Mouse (Mus musculus): ENCODE data around the gene Ccdc65. TPM values are rescaled to one million over a fixed set of nuclear protein-coding genes. Genes with fewer than 3 reads are reported as not detected.

Gene Ccdc65
- total and polyA plus RNA-seq, 3 experiments = 0.13 TPM; not detected in 2

- TF ChIP-seq MYB (IDR thresholded peaks at IDR 0.05; ENCODE audit: low read depth, low read length) = no peak; the same call in 1 of the 2 replicates
- TF ChIP-seq TCF12 (IDR thresholded peaks at IDR 0.05; ENCODE audit: low read depth, low read length) = peak; percentile 84
- TF ChIP-seq ETS1 (IDR thresholded peaks at IDR 0.05; ENCODE audit: low read depth, low read length) = no peak; the same call in 1 of the 2 replicates
- peak; percentile 62; the same call in 1 of the 2 replicates for TF ChIP-seq MAZ (IDR thresholded peaks at IDR 0.05; ENCODE audit: low read depth, low read length)
- peak; percentile 72 for TF ChIP-seq ZMIZ1 (IDR thresholded peaks at IDR 0.05; ENCODE audit: low read depth, low read length)
These were observed 45.2 kb upstream of the Ccdc65 start, which contains the start of gene Ddx23 (continued) for GRCm38 (mm10) chr15:98662567-98663545.

- H3K9me3 ChIP-seq (replicated peaks; ENCODE audit: insufficient read depth, low read length) = no peaks in the 10 kb centered on the region
- peak overlapping the region; percentile 46 for H3K9ac ChIP-seq (ENCODE audit: control insufficient read depth, low read depth, low read length, poor library complexity, severe bottlenecking)
- peaks cover 0 to 16% of the 10 kb centered on the region in 2 experiments; a peak in 2 of 4 replicates for H3K36me3 ChIP-seq (ENCODE audit: control insufficient read depth in 1 of 2, insufficient read depth in 2 of 2, low read length in 2 of 2)
- peak overlapping the region; percentile 74 to 83 for H3K4me3 ChIP-seq (ENCODE audit: control insufficient read depth in 1 of 2, insufficient read depth in 1 of 2, low read depth in 2 of 2, low read length in 2 of 2)
- peaks cover 28% of the 10 kb centered on the region for H3K79me2 ChIP-seq (ENCODE audit: control insufficient read depth, insufficient read depth, low read length, poor library complexity)
- H3K27me3 ChIP-seq (ENCODE audit: control insufficient read depth in 1 of 2, insufficient read depth in 2 of 2, low read length in 2 of 2) = no peaks in the 10 kb centered on the region
- peaks cover 8 to 12% of the 10 kb centered on the region in 2 experiments; a peak in 3 of 4 replicates for H3K4me1 ChIP-seq (ENCODE audit: control insufficient read depth in 1 of 2, insufficient read depth in 2 of 2, low read length in 2 of 2)
- DNase-seq (ENCODE audit: low read depth, low spot score) = peak; percentile 90
- peak overlapping the region; percentile 49 for H3K27ac ChIP-seq (ENCODE audit: control insufficient read depth, low read depth, low read length)
- TF ChIP-seq MAX (IDR thresholded peaks at IDR 0.05; ENCODE audit: low read length) (peak; percentile 55; the same call in 1 of the 2 replicates), ETS1 (IDR thresholded peaks at IDR 0.05; ENCODE audit: low read depth, low read length) (0 out of 2 replicates have a peak, but pooled peaks have one; percentile 26), MEF2A (IDR thresholded peaks at IDR 0.05; ENCODE audit: extremely low read depth, insufficient replicate concordance, low read depth, low read length, poor library complexity, severe bottlenecking) (no peak), HCFC1 (IDR thresholded peaks at IDR 0.05; ENCODE audit: low read depth, low read length) (peak; percentile 69), BHLHE40 (IDR thresholded peaks at IDR 0.05; ENCODE audit: borderline replicate concordance, low read depth, low read length) (0 out of 2 replicates have a peak, but pooled peaks have one; percentile 9), NRF1 (IDR thresholded peaks at IDR 0.05; ENCODE audit: insufficient read depth, low read depth, low read length, poor library complexity, severe bottlenecking) (peak; percentile 67), NELFE (IDR thresholded peaks at IDR 0.05; ENCODE audit: low read depth, low read length) (no peak), ZC3H11A (IDR thresholded peaks at IDR 0.05; ENCODE audit: low read depth, low read length) (peak; percentile 66), ELF1 (IDR thresholded peaks at IDR 0.05; ENCODE audit: low read depth, low read length) (no peak), TBP (IDR thresholded peaks at IDR 0.05; ENCODE audit: low read depth, low read length) (peak; percentile 71; the same call in 1 of the 2 replicates), RAD21 (IDR thresholded peaks at IDR 0.05; ENCODE audit: low read depth, low read length) (peak; percentile 88), CHD2 (IDR thresholded peaks at IDR 0.05; ENCODE audit: low read length) (no peak), POLR2AphosphoS5 (IDR thresholded peaks at IDR 0.05; ENCODE audit: borderline replicate concordance, low read depth, low read length) (no peak), MAZ (IDR thresholded peaks at IDR 0.05; ENCODE audit: low read depth, low read length) (peak; percentile 74), E2F4 (IDR thresholded peaks at IDR 0.05; ENCODE audit: borderline replicate concordance, low read depth, low read length) (no peak), ZMIZ1 (IDR thresholded peaks at IDR 0.05; ENCODE audit: low read depth, low read length) (no peak), TAL1 (IDR thresholded peaks at IDR 0.05; ENCODE audit: low read length) (no peak), TCF12 (IDR thresholded peaks at IDR 0.05; ENCODE audit: low read depth, low read length) (peak; percentile 35; the same call in 1 of the 2 replicates), SMC3 (IDR thresholded peaks at IDR 0.05; ENCODE audit: low read depth, low read length) (peak; percentile 78), USF2 (IDR thresholded peaks at IDR 0.05; ENCODE audit: borderline replicate concordance in 1 of 2, insufficient read depth in 1 of 2, low read depth in 1 of 2, low read length in 2 of 2) (no peak), USF1 (IDR thresholded peaks at IDR 0.05; ENCODE audit: low read depth, low read length) (no peak), MAFK (IDR thresholded peaks at IDR 0.05; ENCODE audit: borderline replicate concordance, low read depth, low read length) (no peak), UBTF (IDR thresholded peaks at IDR 0.05; ENCODE audit: borderline replicate concordance, insufficient read depth, low read depth, low read length) (no peak), GABPA (IDR thresholded peaks at IDR 0.05; ENCODE audit: low read depth, low read length) (no peak), EP300 (IDR thresholded peaks at IDR 0.05; ENCODE audit: low read depth in 1 of 2, low read length in 2 of 2) (peak; percentile 34 to 61; a peak in 2 of 4 replicates), POLR2A (IDR thresholded peaks at IDR 0.05; ENCODE audit: control insufficient read depth in 1 of 2, insufficient read depth in 1 of 2, low read depth in 1 of 2, low read length in 2 of 2, poor library complexity in 1 of 2) (no peak), KAT2A (conservative IDR thresholded peaks at IDR 0.05; ENCODE audit: low read depth, low read length) (no peak)
These were observed 43.7 kb upstream of the Ccdc65 start for GRCm38 (mm10) chr15:98664042-98664907.
